Mouse (Mus musculus): ENCODE results near the gene Pde1b. TPM values are rescaled to one million over a fixed set of nuclear protein-coding genes. Genes with fewer than 3 reads are reported as not detected.

Gene Pde1b
- 10 to 100 TPM; 55.7 to 63.7 TPM for total RNA-seq (2021)
- long read RNA-seq, experiment 1, transcript Pde1b-201 (16 exons, 3,218 nt): major isoform, 33 of 61 reads
- long read RNA-seq, experiment 1, partial matches to known transcripts: 20 of 61 reads
- long read RNA-seq, experiment 1, other reads (novel, unspliced or antisense): 8 of 61 reads
- long read RNA-seq, experiment 2, transcript Pde1b-201 (16 exons, 3,218 nt): major isoform, 34 of 47 reads
- long read RNA-seq, experiment 2, partial matches to known transcripts: 11 of 47 reads
- long read RNA-seq, experiment 2, other reads (novel, unspliced or antisense): 2 of 47 reads

GRCm38 (mm10) chr15:103502435-103503250 lies at the start of gene Pde1b:
TSS of gene Pde1b (plus strand) at chr15:103503034.
- peak in 1 of 2 experiments; percentile 37 for DNase-seq (ENCODE audit: low spot score in 2 of 2)

- peak; percentile 9 to 34 for DNase-seq (ENCODE audit: low spot score in 2 of 2)
These were observed 49.1 kb upstream of the Pde1b start, which contains the start of gene Nckap1l for GRCm38 (mm10) chr15:103453551-103454218. TSS of gene Nckap1l (plus strand) at chr15:103453794.

GRCm38 (mm10) chr15:103454449-103454848 lies 48.4 kb upstream of the Pde1b start:
- no peak for DNase-seq (ENCODE audit: low spot score in 2 of 2)

GRCm38 (mm10) chr15:103462539-103463261 lies 40.1 kb upstream of the Pde1b start:
- DNase-seq (ENCODE audit: low spot score in 2 of 2): peak in 1 of 2 experiments; percentile 41

- DNase-seq (ENCODE audit: low spot score in 2 of 2): no peak
These were observed 31.2 kb upstream of the Pde1b start for GRCm38 (mm10) chr15:103471488-103472194.

- DNase-seq (ENCODE audit: low spot score in 2 of 2): no peak
These were observed 30.6 kb upstream of the Pde1b start for GRCm38 (mm10) chr15:103472265-103472664.

- DNase-seq (ENCODE audit: low spot score in 2 of 2): no peak
These were observed 29.7 kb upstream of the Pde1b start for GRCm38 (mm10) chr15:103473182-103473581.

- no peak for DNase-seq (ENCODE audit: low spot score in 2 of 2)
These were observed 29.1 kb upstream of the Pde1b start for GRCm38 (mm10) chr15:103473769-103474168.

GRCm38 (mm10) chr15:103479080-103479606 lies 23.7 kb upstream of the Pde1b start:
- DNase-seq (ENCODE audit: low spot score in 2 of 2): no peak

GRCm38 (mm10) chr15:103480129-103480528 lies 22.7 kb upstream of the Pde1b start:
- no peak for DNase-seq (ENCODE audit: low spot score in 2 of 2)

GRCm38 (mm10) chr15:103482488-103482887 lies 20.3 kb upstream of the Pde1b start:
- DNase-seq (ENCODE audit: low spot score in 2 of 2): peak in 1 of 2 experiments; percentile 53

GRCm38 (mm10) chr15:103484490-103484889 lies 18.3 kb upstream of the Pde1b start:
- no peak for DNase-seq (ENCODE audit: low spot score in 2 of 2)

- no peak for DNase-seq (ENCODE audit: low spot score in 2 of 2)
These were observed 17.7 kb upstream of the Pde1b start for GRCm38 (mm10) chr15:103485106-103485505.

- DNase-seq (ENCODE audit: low spot score in 2 of 2): no peak
These were observed 16.2 kb upstream of the Pde1b start for GRCm38 (mm10) chr15:103486658-103487057.

- no peak for DNase-seq (ENCODE audit: low spot score in 2 of 2)
These were observed 14.5 kb upstream of the Pde1b start for GRCm38 (mm10) chr15:103488336-103488735.

GRCm38 (mm10) chr15:103496204-103497140 lies 6.4 kb upstream of the Pde1b start:
- DNase-seq (ENCODE audit: low spot score in 2 of 2): no peak

GRCm38 (mm10) chr15:103498157-103498556 lies 4.7 kb upstream of the Pde1b start:
- no peak for DNase-seq (ENCODE audit: low spot score in 2 of 2)

GRCm38 (mm10) chr15:103500723-103501122 lies 2.1 kb upstream of the Pde1b start:
- DNase-seq (ENCODE audit: low spot score in 2 of 2): no peak

- DNase-seq (ENCODE audit: low spot score in 2 of 2): no peak
These were observed 1.6 kb upstream of the Pde1b start for GRCm38 (mm10) chr15:103501186-103501585.
